In genomic region chr17:46713849-46714248, GRCm38 (mm10) we compare ENCODE assay signal across 22 mouse cellular contexts. TPM values are rescaled to one million over a fixed set of nuclear protein-coding genes. Genes with fewer than 3 reads are reported as not detected.
"Had no signal": no experiment of that assay in that cellular context is flagged by ENCODE, and none has a peak within 500 bp of the region (broad histone marks: within the 10 kb centered on the region; RNA-seq: fewer than 3 reads in every experiment).

No protein-coding gene starts in this region.

- ATAC-seq: hindbrain, embryonic 16.5 days; inflammation-experienced regulatory T-cells, adult 6 months; intestine, embryonic 15.5 days; intestine, postnatal 0 days had no signal

- H3K27me3 ChIP-seq: heart, embryonic 13.5 days; hindbrain, embryonic 12.5 days; intestine, embryonic 15.5 days; liver, embryonic 15.5 days had no signal

- H3K27ac ChIP-seq: heart, embryonic 13.5 days; hindbrain, embryonic 10.5 days; hindbrain, embryonic 12.5 days; hindbrain, embryonic 14.5 days; intestine, embryonic 15.5 days; layer of hippocampus, adult 2 months; left cerebral cortex, adult 2 months; liver, embryonic 15.5 days had no signal

- H3K9me3 ChIP-seq: heart, embryonic 13.5 days; hindbrain, embryonic 10.5 days; hindbrain, embryonic 12.5 days; intestine, embryonic 15.5 days; liver, embryonic 15.5 days had no signal

- H3K9ac ChIP-seq: heart, embryonic 13.5 days; hindbrain, embryonic 12.5 days; hindbrain, embryonic 14.5 days; intestine, embryonic 15.5 days; liver, embryonic 15.5 days had no signal

- H3K4me2 ChIP-seq: hindbrain, embryonic 14.5 days had no signal

- H3K4me3 ChIP-seq: hindbrain, embryonic 12.5 days; layer of hippocampus, adult 2 months; left cerebral cortex, adult 2 months had no signal

- DNase-seq: gastrocnemius, postnatal 25 days; heart, adult 18-20 months; heart, postnatal 10 days; heart, postnatal 4 days; kidney, adult 18-20 months; kidney, adult 8-10 months; kidney, postnatal 10 days; kidney, postnatal 25 days; kidney, postnatal 4 days; liver had no signal

RNA-seq across cellular contexts. Expression of gene Gnmt, which starts 15.1 kb away (rescaled TPM):
- total RNA-seq: granulocyte monocyte progenitor cell, adult 5-6 weeks had no signal
